Mouse (Mus musculus) midbrain, embryonic 14.5 days (tissue): ENCODE data around the gene Olfr646. TPM values are rescaled to one million over a fixed set of nuclear protein-coding genes. Genes with fewer than 3 reads are reported as not detected.

Source experiments
- ATAC-seq: fragments of 200-750 bp; cut with Nextera tagmentation; 2 replicates; pipeline ENCODE4 v1.8.0; 2017; ENCODE audit warnings: moderate number of reproducible peaks, moderate library complexity; ENCODE audit not compliant: low FRiP score, low TSS enrichment
- DNase-seq: peaks from one replicate; pipeline ENCODE4 v3.0.0-alpha.2; 2015
- H3K27ac ChIP-seq: fragments of 300-500 bp; sonication (generic); replicated peaks from 2 replicates; pipeline ENCODE4 v1.5.1; 2014; ENCODE audit warnings: mild to moderate bottlenecking, low read depth, low read length, moderate library complexity
- H3K27me3 ChIP-seq: fragments of 300-500 bp; sonication (generic); 2 replicates; pipeline ENCODE4 v1.6.1; 2014; ENCODE audit warnings: low read length, control low read depth, mixed read lengths; ENCODE audit not compliant: control insufficient read depth, insufficient read depth
- H3K36me3 ChIP-seq: fragments of 300-500 bp; sonication (generic); 2 replicates; pipeline ENCODE4 v1.6.1; 2014; ENCODE audit warnings: low read length, control low read depth; ENCODE audit not compliant: control insufficient read depth, insufficient read depth
- H3K4me1 ChIP-seq: fragments of 300-500 bp; sonication (generic); 2 replicates; pipeline ENCODE4 v1.6.1; 2014; ENCODE audit warnings: mild to moderate bottlenecking, antibody characterized with exemption, low read length, control low read depth; ENCODE audit not compliant: control insufficient read depth, insufficient read depth
- H3K4me2 ChIP-seq: fragments of 300-500 bp; sonication (generic); 2 replicates; pipeline ENCODE4 v1.6.1; 2014; ENCODE audit warnings: mild to moderate bottlenecking, low read length, moderate library complexity
- H3K4me3 ChIP-seq: fragments of 300-500 bp; sonication (generic); replicated peaks from 2 replicates; pipeline ENCODE4 v1.5.1; 2014; ENCODE audit warnings: low read depth, low read length
- H3K9ac ChIP-seq: fragments of 300-500 bp; sonication (generic); replicated peaks from 2 replicates; pipeline ENCODE4 v1.6.1; 2014; ENCODE audit warnings: mild to moderate bottlenecking, low read length, moderate library complexity
- H3K9me3 ChIP-seq: fragments of 300-500 bp; sonication (generic); 2 replicates; pipeline ENCODE4 v1.6.1; 2016; ENCODE audit warnings: low read length, control low read depth, mixed read lengths; ENCODE audit not compliant: control insufficient read depth
- WGBS: fragments of 180-500 bp; shearing (Covaris S2); extraction: QIAGEN DNeasy Blood & Tissue Kit; methylation state at CpG from one replicate; pipeline ENCODE4 v1.1.7; 2014; 5-methylcytosine and 5-hydroxymethylcytosine counted together
- polyA plus RNA-seq: library from polyadenylated mRNA; unstranded; fragments of >200 nt; fragmentation: Nextera tagmentation; extraction: Ambion mirVana; gene quantifications from 2 replicates; pipeline ENCODE4 v1.2.1, GENCODE M21; 2014

Olfr646 gene
- not detected in 2 replicates for polyA plus RNA-seq

DNA sequence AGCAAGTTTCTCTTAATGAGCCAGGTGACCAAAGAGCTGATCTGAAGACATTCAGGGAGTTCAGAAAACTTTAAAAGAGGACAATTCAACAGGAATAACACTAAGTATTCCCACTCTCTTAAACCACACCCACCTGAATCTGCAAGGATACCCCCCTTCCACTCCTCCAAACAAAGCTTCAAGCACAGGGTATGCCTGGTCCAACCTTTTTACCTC is at the start of gene Olfr646:
Olfr646 (plus strand) TSS at position 117 of the 216 bp plus-strand sequence.
- Histone ChIP-seq H3K9ac (no peak within 1 kb of the TSS), H3K4me3 (no peak within 1 kb of the TSS), H3K4me2 (no peak within 1 kb of the TSS), H3K36me3 (no peaks in the 10 kb centered on the region), H3K9me3 (no peaks in the 10 kb centered on the region), H3K27ac (no peak within 1 kb of the TSS), H3K27me3 (no peaks in the 10 kb centered on the region), H3K4me1 (no peaks in the 10 kb centered on the region)
- DNase-seq (no peak), ATAC-seq (no peak)

DNA sequence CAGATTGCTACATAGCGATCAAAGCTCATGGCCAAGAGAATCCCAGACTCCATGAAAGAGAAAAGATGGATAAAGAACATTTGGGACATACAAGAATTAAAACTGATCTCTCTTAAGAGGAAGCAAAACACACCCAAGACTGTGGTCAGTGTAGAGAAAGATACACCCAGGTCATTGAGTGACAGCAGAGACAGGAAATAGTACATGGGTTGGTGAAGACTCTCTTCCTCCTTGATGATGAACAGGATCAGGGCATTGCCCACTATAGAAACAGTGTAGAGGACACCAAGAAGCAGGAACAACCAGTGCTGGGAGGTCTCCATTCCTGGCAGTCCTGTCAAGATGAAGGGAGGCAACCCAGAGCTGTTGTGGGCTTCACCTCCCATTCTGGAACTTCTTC is 45.5 kb upstream of the Olfr646 start:
- Histone ChIP-seq H3K4me2 (no peak overlapping the region), H3K9ac (no peak overlapping the region), H3K4me3 (no peak overlapping the region), H3K36me3 (no peaks in the 10 kb centered on the region), H3K9me3 (no peaks in the 10 kb centered on the region), H3K27ac (no peak overlapping the region), H3K27me3 (no peaks in the 10 kb centered on the region), H3K4me1 (no peaks in the 10 kb centered on the region)
- no peak for DNase-seq
- 92% methylated on average over 1 of the region's 1 CpGs for WGBS
- no peak for ATAC-seq

DNA sequence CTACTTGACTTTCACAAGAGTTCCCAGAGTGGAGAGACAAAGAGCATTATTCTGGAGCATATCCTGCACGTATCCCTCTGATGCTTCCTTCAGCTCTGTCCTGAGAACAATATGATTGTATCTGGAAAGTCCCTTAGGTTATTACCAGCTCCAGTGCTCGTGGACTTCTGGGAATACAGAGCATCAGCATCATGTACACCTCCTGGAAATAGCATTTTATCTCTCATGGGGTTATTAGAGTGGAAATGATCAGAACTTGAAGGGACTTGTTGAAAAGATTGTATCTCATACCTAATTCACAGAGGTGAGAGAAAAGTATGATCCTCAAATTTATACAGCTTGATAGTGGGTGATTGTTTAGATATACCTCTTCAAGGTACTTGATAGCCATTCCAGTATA is 43.3 kb upstream of the Olfr646 start, which contains the start of gene 4930516K23Rik:
4930516K23Rik (minus strand) TSS at position 101 of the 400 bp plus-strand sequence.
- DNase-seq (no peak), ATAC-seq (no peak)
- Histone ChIP-seq H3K4me2 (no peak within 1 kb of the TSS), H3K4me1 (no peaks in the 10 kb centered on the region), H3K4me3 (no peak within 1 kb of the TSS), H3K36me3 (no peaks in the 10 kb centered on the region), H3K27me3 (no peaks in the 10 kb centered on the region), H3K27ac (no peak within 1 kb of the TSS), H3K9me3 (no peaks in the 10 kb centered on the region), H3K9ac (no peak within 1 kb of the TSS)
- 61% methylated on average over 2 of the region's 2 CpGs for WGBS

DNA sequence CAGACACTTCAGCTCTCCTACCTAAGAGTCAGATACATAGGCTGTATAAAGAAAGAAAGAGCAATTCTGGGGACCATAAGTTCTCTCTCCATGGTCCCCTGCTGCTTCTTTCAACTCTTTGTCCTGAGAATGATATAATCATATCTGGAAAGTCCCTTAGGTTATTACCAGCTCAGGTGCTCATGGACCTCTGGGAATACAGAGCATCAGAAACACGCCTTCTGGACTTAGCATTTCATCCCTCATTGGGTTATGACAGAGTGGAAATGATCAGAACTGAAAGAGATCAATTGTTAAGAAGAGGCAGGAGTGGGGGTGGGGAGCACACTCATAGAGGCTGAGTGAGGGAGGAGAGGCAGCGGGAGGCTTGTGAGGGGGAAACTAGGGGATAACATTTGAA is 32.9 kb upstream of the Olfr646 start, which contains the start of gene Olfr644:
Olfr644 (minus strand) TSS at position 101 of the 400 bp plus-strand sequence.
- ATAC-seq (no peak), DNase-seq (no peak)
- no peak within 1 kb of the TSS for H3K4me2 ChIP-seq
- no peaks in the 10 kb centered on the region for H3K9me3 ChIP-seq
- no peak within 1 kb of the TSS for H3K4me3 ChIP-seq
- no peak within 1 kb of the TSS for H3K27ac ChIP-seq
- H3K4me1 ChIP-seq, result no peaks in the 10 kb centered on the region
- WGBS, result 74% methylated on average over 2 of the region's 2 CpGs
- H3K36me3 ChIP-seq, result no peaks in the 10 kb centered on the region
- no peaks in the 10 kb centered on the region for H3K27me3 ChIP-seq
- H3K9ac ChIP-seq, result no peak within 1 kb of the TSS

DNA sequence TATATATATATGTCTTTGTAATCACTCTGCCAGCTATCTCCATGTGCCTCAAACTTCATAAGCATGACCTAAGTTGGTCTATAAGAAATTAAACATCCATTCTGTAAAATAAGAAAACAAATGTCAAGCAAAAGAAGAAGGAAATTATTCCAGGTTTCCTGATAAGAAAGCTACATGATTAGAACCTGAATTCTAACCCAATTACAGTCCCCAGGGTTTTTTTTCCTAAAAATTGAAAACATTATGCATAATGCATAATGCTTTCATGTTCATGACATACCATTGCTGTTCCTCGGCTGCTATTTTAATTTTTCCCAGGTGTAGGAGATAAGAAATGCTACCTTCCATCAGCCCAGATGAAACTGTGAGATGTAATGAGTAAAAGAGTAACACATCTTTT is 19.3 kb upstream of the Olfr646 start, which contains the start of gene Olfr645:
Olfr645 (minus strand) TSS at position 101 of the 400 bp plus-strand sequence.
- WGBS, result 73% methylated on average over 1 of the region's 1 CpGs
- Histone ChIP-seq H3K27me3 (no peaks in the 10 kb centered on the region), H3K4me1 (no peaks in the 10 kb centered on the region), H3K27ac (no peak within 1 kb of the TSS), H3K9ac (no peak within 1 kb of the TSS), H3K36me3 (no peaks in the 10 kb centered on the region), H3K4me2 (no peak within 1 kb of the TSS), H3K9me3 (no peaks in the 10 kb centered on the region), H3K4me3 (no peak within 1 kb of the TSS)
- ATAC-seq, result no peak
- DNase-seq, result no peak

DNA sequence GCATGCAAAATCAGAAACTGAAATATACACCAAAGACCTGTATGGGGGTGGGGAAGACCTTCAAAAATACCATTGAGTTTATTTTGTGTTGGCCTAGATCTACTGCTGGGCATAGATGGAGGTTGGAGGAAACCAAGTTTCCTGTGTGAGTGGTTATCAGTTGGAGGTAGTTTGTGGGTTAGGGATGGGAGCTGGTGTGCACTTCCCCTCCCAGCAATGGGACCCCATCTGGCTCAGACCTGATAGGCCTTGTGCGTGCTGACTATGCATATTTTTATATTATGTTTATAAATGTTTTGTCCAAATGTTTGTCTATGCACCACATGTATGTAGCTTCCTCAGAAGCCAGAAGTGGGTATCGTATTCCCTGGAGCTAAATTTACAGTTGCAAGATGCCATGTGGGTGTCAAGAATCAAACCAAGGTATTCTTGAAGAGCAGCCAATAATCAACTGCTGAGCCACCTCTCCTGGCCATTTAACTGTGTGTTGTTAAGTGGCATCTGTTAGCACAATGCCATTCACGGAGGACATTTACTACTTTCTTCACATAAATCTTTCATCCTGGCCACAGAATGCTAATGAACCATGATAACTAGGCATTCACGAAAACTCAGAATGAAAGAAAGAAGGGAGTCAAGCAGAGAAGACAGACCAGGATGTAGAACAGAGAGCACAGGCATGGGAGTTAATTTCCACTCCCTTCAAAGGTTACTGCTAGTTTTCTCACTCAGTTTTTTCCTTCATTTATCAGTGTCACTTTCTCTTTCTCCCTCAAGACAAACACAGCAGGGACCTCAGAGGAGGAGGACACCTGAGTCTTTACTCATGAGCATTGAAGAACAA is 538 bp upstream of the Olfr646 start:
- no peak for DNase-seq
- Histone ChIP-seq H3K4me2 (no peak overlapping the region), H3K4me3 (no peak overlapping the region), H3K27me3 (no peaks in the 10 kb centered on the region), H3K27ac (no peak overlapping the region), H3K36me3 (no peaks in the 10 kb centered on the region), H3K9ac (no peak overlapping the region), H3K4me1 (no peaks in the 10 kb centered on the region), H3K9me3 (no peaks in the 10 kb centered on the region)
- WGBS, result 78% methylated on average over 4 of the region's 4 CpGs
- ATAC-seq, result no peak

DNA sequence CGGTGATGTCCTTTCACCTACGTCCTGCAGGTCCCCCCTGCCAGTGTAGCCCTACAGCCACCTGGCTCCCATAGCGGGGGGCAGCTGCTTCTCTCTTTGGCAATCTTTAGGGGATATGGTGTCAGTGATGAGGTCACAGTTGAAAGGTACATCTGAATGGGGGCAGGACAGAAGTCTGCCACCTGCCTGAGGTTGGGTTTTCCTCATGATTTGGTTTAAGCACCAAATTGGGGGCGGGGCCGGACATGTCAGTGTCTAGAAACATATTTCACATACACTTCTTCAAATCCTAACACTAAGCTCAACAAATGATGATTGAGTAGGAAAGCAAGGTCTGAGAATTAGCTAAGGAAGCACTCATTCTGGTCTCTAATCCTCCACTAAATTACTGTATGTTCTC is 25.1 kb downstream of the Olfr646 start, which contains the start of gene Ubqln5:
Ubqln5 (minus strand) TSS at position 101 of the 400 bp plus-strand sequence.
- Histone ChIP-seq H3K9ac (no peak within 1 kb of the TSS), H3K27me3 (no peaks in the 10 kb centered on the region), H3K27ac (no peak within 1 kb of the TSS), H3K4me3 (no peak within 1 kb of the TSS), H3K36me3 (no peaks in the 10 kb centered on the region), H3K4me2 (no peak within 1 kb of the TSS), H3K4me1 (no peaks in the 10 kb centered on the region), H3K9me3 (no peaks in the 10 kb centered on the region)
- ATAC-seq (no peak), DNase-seq (no peak)
- WGBS, result 95% methylated on average over 5 of the region's 5 CpGs

DNA sequence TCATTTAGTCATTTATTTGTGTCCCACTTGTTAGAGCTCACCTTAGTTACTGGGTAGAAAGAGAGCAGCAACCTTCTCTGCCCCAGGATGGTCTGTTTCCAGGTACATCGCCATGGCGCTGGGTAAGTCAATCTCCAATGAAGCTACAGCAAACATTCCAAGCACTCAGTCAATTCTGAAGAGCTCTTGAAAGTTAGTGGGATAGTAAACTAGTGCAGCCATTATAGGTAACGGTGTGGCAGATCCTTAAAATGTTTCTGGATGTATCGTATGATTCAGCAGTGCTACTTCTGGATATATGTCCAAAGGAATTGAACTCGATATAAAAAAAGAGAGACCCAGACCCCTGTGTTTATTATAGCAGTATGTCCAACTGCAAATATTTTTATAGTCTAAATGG is 32.6 kb downstream of the Olfr646 start, which contains the start of gene Olfr643:
Olfr643 (minus strand) TSS at position 101 of the 400 bp plus-strand sequence.
- Histone ChIP-seq H3K9me3 (no peaks in the 10 kb centered on the region), H3K27ac (no peak within 1 kb of the TSS), H3K4me2 (no peak within 1 kb of the TSS), H3K9ac (no peak within 1 kb of the TSS), H3K27me3 (no peaks in the 10 kb centered on the region), H3K36me3 (no peaks in the 10 kb centered on the region), H3K4me1 (no peaks in the 10 kb centered on the region), H3K4me3 (no peak within 1 kb of the TSS)
- no peak for DNase-seq
- ATAC-seq, result no peak
- 90% methylated on average over 5 of the region's 5 CpGs for WGBS

DNA sequence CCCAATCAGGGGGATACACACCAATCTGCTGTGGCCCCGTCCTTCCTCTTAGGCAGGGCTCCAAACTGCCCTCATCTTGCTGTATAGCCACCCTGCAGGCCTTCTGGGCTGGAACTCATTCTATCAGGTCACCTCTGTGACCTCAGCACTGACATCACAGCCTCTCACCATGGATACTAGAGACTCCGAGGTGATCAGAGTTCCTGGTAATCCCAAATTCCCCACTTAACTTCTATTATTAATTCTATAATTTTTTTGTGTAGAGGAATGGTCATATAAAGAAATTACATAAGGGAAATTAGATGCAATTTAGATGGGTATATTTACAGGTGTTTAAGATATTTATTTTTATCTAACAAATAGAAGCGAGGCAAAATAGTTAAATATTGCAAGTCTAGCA is 38.5 kb downstream of the Olfr646 start, which contains the start of gene Ubqln3:
Ubqln3 (minus strand) TSS at position 101 of the 400 bp plus-strand sequence.
- ATAC-seq (no peak), DNase-seq (no peak)
- H3K4me2 ChIP-seq, result no peak within 1 kb of the TSS
- 73% methylated on average over 3 of the region's 3 CpGs for WGBS
- no peaks in the 10 kb centered on the region for H3K4me1 ChIP-seq
- H3K36me3 ChIP-seq, result no peaks in the 10 kb centered on the region
- no peak within 1 kb of the TSS for H3K27ac ChIP-seq
- no peak within 1 kb of the TSS for H3K9ac ChIP-seq
- no peaks in the 10 kb centered on the region for H3K27me3 ChIP-seq
- H3K9me3 ChIP-seq, result no peaks in the 10 kb centered on the region
- no peak within 1 kb of the TSS for H3K4me3 ChIP-seq
